Mouse (Mus musculus) lung, postnatal 0 days (tissue): Measurements from ENCODE around the gene 1700014D04Rik.

Experiments used
- CTCF ChIP-seq: IDR thresholded peaks from 2 replicates; pipeline ENCODE4 v1.5.1; 2016; ENCODE audit warnings: antibody characterized with exemption, mild to moderate bottlenecking
- EP300 ChIP-seq: IDR thresholded peaks from 2 replicates; pipeline ENCODE4 v1.6.1; 2016; ENCODE audit warnings: antibody characterized with exemption, mild to moderate bottlenecking, control low read depth

DNA sequence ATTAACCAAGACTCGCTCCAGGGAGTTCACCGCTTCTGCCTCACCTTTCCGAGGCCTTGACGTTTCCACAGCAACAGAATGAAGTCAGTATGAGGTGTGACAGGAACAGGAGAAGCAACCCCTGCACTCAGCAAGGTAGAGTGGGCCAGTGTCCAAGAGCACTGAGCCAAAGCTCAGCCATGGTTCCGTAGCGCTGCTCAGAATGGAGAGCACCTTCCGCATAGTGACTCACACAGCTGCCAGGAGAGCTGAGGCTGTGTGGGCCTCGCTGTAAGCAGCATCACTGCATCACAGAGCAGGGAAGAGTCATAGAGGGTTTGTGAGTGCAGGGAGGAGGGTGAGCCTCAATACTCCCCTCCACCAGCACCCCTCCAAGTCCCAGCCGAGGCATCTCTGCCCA lies at the start of gene 1700014D04Rik:
- no peak for TF ChIP-seq CTCF
- no peak for TF ChIP-seq EP300
